39 mouse cellular contexts compared by ENCODE assay signal in genomic region chr14:76005011-76005410, GRCm38 (mm10). TPM values are rescaled to one million over a fixed set of nuclear protein-coding genes. Genes with fewer than 3 reads are reported as not detected.
"Had no signal": no experiment of that assay in that cellular context is flagged by ENCODE, and none has a peak within 500 bp of the region (broad histone marks: within the 10 kb centered on the region; RNA-seq: fewer than 3 reads in every experiment).

No protein-coding gene starts in this region.

- H3K27ac ChIP-seq: heart, adult 2 months; heart, embryonic 10.5 days; heart, embryonic 13.5 days; heart, embryonic 15.5 days; hindbrain, embryonic 10.5 days; hindbrain, embryonic 12.5 days; hindbrain, embryonic 13.5 days; hindbrain, embryonic 14.5 days; hindbrain, embryonic 15.5 days; hindbrain, postnatal 0 days; intestine, embryonic 15.5 days; kidney, embryonic 15.5 days; kidney, postnatal 0 days; layer of hippocampus, adult 2 months had no signal

- ATAC-seq: hindbrain, embryonic 16.5 days; hindbrain, postnatal 0 days; inflammation-experienced regulatory T-cells, adult 6 months; intestine, embryonic 15.5 days; intestine, embryonic 16.5 days; intestine, postnatal 0 days had no signal

- H3K4me3 ChIP-seq: heart, adult 2 months; heart, embryonic 10.5 days; heart, embryonic 12.5 days; heart, embryonic 13.5 days; heart, embryonic 15.5 days; hindbrain, embryonic 10.5 days; hindbrain, embryonic 12.5 days; hindbrain, embryonic 13.5 days; hindbrain, embryonic 15.5 days; intestine, embryonic 15.5 days; kidney, embryonic 15.5 days; layer of hippocampus, adult 2 months had no signal

- H3K9ac ChIP-seq: heart, embryonic 12.5 days; heart, embryonic 13.5 days; heart, embryonic 15.5 days; hindbrain, embryonic 12.5 days; hindbrain, embryonic 13.5 days; hindbrain, embryonic 14.5 days; hindbrain, embryonic 15.5 days; intestine, embryonic 15.5 days; kidney, embryonic 15.5 days had no signal

- H3K36me3 ChIP-seq: hindbrain, embryonic 12.5 days; hindbrain, embryonic 15.5 days; intestine, embryonic 15.5 days had no signal

- H3K9me3 ChIP-seq: heart, embryonic 10.5 days; heart, embryonic 12.5 days; heart, embryonic 13.5 days; heart, embryonic 15.5 days; hindbrain, embryonic 10.5 days; hindbrain, embryonic 12.5 days; hindbrain, embryonic 13.5 days; hindbrain, embryonic 15.5 days; intestine, embryonic 15.5 days; kidney, embryonic 15.5 days had no signal

- H3K4me2 ChIP-seq: heart, embryonic 11.5 days; heart, embryonic 12.5 days; heart, embryonic 13.5 days; heart, embryonic 15.5 days; hindbrain, embryonic 12.5 days; hindbrain, embryonic 13.5 days; hindbrain, embryonic 14.5 days; hindbrain, embryonic 15.5 days; intestine, embryonic 15.5 days; kidney, embryonic 15.5 days had no signal

- H3K27me3 ChIP-seq: heart, embryonic 12.5 days; heart, embryonic 13.5 days; heart, embryonic 15.5 days; hindbrain, embryonic 12.5 days; hindbrain, embryonic 13.5 days; hindbrain, embryonic 15.5 days; intestine, embryonic 15.5 days; kidney, embryonic 15.5 days had no signal

- DNase-seq: heart, adult 2 months; heart, postnatal 10 days; heart, postnatal 14 days; heart, postnatal 36 days; heart, postnatal 4 days; kidney, adult 11 months; kidney, adult 18-20 months; kidney, adult 2 months; kidney, adult 8-10 months; kidney, adult 9 months; kidney, postnatal 10 days; kidney, postnatal 14 days; kidney, postnatal 25 days; kidney, postnatal 36 days; kidney, postnatal 4 days; layer of hippocampus, adult 9-11 months had no signal

RNA-seq across cellular contexts. Expression of gene Kctd4, which starts 50.2 kb away (rescaled TPM):
- total RNA-seq: heart, adult 2 months; heart, adult 8-10 months; heart, postnatal 10 days; heart, postnatal 14 days; heart, postnatal 25 days; heart, postnatal 36 days; heart, postnatal 4 days; hematopoietic stem cell, adult 5-6 weeks had no signal
- polyA plus RNA-seq: heart, adult 2 months; kidney, adult 2 months; large intestine, adult 2 months had no signal
